8 mouse cellular contexts compared by ENCODE assay signal in genomic region chr5:118331608-118332394, GRCm38 (mm10).
DNase-seq lines count a peak whose midpoint lies in the region; TF ChIP-seq lines count a peak whose summit lies in the region.

No protein-coding gene starts in this region.

- H3K4me3 ChIP-seq in left cerebral cortex, adult 2 months = peak overlapping the region; percentile 50
- H3K4me3 ChIP-seq in macrophage (ENCODE audit: inconsistent target) = peak overlapping the region; percentile 25; the same call in 1 of the 2 replicates

- DNase-seq in NIH3T3 (ENCODE audit: low read depth) = peak; percentile 87
- peak; percentile 76 to 89 for DNase-seq in cerebellum, postnatal 4 days (ENCODE audit: low spot score in 2 of 2)
- DNase-seq in gastrocnemius, postnatal 10 days = peak; percentile 87
- peak; percentile 48 for DNase-seq in induced T-regulatory cell, adult 2 months (ENCODE audit: low read depth)
- DNase-seq in left cerebral cortex, adult 2 months (ENCODE audit: extremely low spot score in 1 of 2, low spot score in 2 of 2) = peak; percentile 79
- peak; percentile 81 to 86 for DNase-seq in right cerebral cortex, adult 2 months (ENCODE audit: low spot score in 2 of 2)
- DNase-seq in urinary bladder, postnatal 36 days (ENCODE audit: low spot score in 2 of 2) = peak; percentile 47 to 73

- no peaks in the 10 kb centered on the region for H3K79me2 ChIP-seq in macrophage (ENCODE audit: inconsistent target)

- H3K36me3 ChIP-seq in macrophage (ENCODE audit: inconsistent target) = no peaks in the 10 kb centered on the region

- peak; percentile 71 for TF ChIP-seq CTCF in left cerebral cortex, adult 2 months (IDR thresholded peaks at IDR 0.05)

- peak overlapping the region; percentile 82 for H3K27ac ChIP-seq in left cerebral cortex, adult 2 months
- H3K27ac ChIP-seq in macrophage = no peak overlapping the region

- 3% methylated on average over 32 of the region's 32 CpGs for WGBS in macrophage (ENCODE audit: missing documents)

- intact Hi-C loops in left cerebral cortex, adult 2 months (cut with DNase I) = loop anchor here (1.0 to 5.0 kb wide), 5 partner anchors 95 to 405 kb away; partner anchors contain the start of gene Med13l
